Mouse (Mus musculus) c-Kit-negative CD71-positive TER-119-positive erythroid progenitor cells, embryonic 14.5 days (primary cell): Measurements from ENCODE around the gene Pter.

Source experiments
- DNase-seq: peaks from one replicate; pipeline ENCODE4 v3.0.0-alpha.2; 2013; ENCODE audit warnings: low read depth, low spot score

Gene Pter

DNA sequence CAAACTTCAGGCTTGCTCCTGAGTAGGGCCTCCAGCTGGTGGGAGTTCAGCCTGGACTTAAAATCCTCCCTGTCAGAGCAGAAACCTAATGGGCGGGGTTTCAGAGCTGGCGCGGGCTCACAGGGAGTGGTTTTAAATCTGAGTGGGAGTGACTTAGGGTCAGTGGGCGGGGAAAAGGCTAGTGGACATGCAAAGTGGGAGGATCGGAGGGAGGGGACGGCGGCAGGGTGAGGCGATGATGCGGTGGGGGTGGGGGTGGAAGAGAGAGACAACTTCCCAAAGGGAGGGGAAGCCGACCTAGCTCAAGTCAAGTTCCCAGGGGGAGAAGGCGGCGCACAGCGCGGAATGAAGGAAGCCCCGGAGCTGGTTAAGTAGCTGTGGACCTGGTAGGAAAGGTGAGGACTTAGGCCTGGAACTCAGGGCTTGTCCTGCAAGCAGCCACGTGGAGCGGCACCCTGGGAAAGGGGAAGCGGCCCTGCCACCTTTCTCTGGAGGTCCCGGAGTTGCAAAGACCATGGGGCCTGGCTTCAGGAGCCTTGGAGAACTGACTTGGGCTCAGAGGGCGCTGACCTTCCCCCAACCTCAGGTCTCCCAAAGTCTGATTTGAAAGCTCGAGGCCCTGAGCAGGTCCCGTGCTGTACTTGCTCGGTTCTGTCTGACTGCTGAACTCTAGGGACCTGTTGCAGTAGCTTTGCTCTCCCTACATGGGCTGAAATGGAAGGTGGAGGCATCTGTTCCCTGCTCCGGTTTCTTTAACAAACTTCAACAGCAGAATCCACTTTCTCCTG, at the start of gene Pter:
Gene Pter (plus strand): TSS at position 238 of the 788 bp plus-strand sequence.
- peak; percentile 64 for DNase-seq

DNA sequence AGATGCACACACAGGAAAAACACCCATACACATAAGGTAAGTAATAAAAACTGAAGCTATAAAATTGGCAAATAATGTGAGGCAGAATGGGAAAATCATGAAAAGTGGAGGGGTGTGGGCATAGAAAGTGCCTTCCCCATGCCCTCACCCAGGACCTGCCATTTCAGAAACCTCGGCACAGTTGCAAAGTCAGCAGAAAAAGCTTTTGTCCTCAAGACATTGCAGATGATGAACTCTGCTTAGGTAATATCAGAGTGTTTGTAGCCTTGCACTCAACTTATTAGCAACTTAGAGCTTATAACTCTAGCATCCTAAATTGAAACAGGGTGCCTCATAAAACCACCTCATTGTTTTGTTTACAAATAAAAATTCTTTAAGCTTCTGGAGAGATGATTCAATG, 49.6 kb upstream of the Pter start:
- no peak for DNase-seq

DNA sequence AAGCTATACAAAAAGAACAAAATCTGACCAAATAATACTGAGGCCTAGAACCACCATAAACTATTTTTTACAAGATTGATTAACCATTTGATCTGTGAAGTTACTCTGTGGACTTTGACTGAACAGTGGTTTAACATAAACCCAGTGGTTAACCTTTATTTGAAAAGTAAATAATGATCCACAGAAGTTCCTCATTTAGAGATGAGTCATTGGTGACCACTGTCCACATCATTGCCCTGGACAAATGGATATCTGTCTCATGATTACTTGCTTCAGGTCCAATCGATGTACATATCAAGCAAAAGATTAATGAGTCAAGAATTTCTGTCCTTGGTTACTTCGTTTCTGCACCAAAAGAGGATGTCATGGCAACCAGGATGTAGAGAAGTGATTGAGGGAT, 44.3 kb upstream of the Pter start:
- no peak for DNase-seq

DNA sequence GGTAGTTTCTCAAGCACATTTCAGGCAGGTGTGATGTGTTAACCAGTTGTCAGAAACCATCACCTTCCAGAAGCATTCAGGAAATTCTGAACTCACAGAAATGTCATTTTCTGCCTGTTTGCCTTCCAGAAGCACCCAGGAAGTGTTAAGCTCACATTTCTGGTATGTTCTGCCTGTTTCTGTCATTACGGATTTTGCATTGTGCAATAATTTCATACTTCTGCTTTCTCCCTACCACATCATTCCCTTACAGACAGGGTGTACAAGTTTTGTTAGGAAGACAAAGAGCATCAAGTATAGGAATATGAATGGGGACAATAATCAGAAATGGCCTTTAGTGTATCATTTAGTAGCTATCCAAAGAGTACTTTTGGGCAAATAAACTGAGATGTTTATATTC, 42.8 kb upstream of the Pter start:
- DNase-seq = no peak

DNA sequence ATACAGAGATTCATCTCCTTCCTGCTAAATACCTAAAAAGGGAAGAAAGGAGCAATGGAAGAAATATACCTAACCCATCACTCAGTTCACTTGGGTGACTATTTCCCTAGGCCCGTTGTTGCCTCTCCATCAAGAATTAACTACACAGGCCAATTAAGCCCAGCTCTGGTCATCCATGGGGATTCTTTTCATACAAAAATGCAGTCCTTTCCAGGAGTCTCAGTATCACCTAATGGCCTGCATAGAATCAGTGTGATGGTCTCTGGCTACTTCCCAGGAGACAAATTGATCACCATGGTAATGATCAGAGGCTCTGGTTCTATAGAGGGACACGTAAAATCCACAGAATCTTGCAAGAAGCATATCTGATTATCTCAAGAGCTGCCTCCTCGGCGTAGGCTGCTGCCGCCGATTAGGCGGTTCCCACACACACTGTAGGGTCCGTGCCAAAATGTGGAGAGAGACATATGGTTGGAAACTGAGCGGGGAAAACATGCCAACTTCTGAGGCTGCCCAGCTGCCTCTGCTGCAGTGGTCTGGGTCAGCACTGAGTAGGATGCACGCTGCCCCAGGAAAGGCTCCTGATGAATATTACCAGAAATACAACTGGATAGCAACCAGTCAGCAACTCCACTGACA, 40.4 kb upstream of the Pter start:
- no peak for DNase-seq

DNA sequence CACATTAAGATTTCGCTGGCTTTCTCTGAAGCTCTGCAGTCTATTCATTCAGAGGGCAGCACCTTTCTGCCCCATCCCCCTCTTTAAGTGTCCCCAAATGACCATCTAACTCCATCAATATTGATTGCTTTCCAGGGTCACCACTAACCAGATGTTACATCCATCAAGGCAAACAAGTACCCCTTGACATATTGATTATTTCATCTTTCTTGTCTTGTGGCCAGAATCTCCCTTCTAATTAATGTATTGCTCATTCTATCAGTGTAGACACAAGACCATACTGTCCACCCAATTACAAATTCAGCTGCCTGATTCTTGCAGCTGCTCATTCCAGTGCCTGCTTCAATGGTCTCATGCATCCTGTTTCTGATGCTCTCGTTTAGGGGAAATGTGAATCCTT, 36.8 kb upstream of the Pter start:
- no peak for DNase-seq

DNA sequence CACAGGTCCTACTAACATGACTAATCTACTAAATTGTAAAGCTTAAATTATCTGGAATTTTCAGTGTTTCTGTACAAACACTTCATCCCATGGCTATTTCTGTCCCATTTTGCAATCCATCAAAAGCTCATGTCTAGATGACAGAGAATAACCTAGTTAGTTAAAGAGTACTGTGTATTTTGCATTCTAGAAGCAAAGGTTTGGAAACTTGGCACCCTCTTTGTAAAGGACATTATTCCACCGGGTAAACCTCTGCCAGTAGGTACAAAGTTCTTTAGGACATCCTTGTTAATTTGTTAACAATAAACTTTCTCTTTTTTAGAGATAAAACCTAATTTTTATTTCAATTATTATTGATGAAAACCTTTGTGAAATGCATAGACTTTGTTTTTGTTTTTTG, 18.1 kb upstream of the Pter start:
- DNase-seq = no peak

DNA sequence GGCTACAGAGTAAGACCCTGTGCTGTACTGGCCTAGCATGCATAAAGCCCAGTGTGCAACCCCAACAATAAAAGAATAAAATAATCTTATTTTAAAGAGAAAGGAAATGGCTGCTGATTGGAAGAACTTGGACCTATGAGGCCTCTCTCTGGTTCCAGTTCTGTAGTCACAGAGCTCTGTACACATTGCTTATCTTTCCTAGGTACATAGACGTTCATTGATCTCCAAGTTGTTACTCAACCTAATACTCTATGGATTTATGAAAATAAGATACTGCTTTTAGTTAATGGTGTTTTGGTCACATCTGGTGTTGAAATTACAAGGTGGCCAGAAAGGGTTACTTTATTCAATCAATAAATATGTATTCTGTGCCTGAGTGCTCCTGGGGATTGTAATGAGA, 1.8 kb downstream of the Pter start:
- no peak for DNase-seq

DNA sequence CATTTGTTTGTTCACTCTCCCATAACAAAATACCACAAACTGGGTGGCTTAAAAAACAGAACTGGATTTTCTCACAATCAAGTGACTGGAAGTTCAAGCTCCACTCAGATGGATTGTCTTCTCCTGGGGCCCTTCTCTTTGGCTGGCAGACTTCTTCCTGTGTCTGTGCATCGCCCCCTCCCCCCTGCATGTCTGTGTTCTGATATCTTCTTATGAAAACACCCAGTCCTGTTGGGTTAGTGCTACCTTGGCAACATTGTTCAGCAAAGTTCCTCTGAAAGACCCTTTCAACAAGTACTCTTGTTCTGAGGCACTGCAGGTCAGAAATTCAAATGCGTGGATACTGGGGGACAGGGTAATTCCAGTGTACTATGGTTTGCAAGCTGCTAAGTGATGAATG, 6.5 kb downstream of the Pter start:
- DNase-seq = no peak

DNA sequence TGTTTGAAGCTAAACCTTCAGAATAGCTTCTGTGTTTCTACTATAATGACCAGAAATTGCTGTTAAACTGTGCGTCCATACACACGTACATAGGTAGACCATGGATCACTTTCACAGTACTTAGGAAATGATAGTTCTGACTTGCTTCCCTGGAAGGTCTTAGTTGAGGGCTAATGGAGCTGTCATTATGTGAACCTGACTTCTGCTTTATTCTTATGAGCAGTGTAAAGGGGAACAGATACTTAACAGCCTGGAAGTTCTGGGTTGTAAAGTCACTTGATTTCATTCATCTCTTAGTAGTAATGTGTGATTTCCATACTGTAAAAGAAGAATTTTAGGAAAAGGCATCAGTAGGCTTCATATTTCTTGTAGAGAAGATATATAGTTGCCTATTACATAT, 10.1 kb downstream of the Pter start:
- DNase-seq = no peak

DNA sequence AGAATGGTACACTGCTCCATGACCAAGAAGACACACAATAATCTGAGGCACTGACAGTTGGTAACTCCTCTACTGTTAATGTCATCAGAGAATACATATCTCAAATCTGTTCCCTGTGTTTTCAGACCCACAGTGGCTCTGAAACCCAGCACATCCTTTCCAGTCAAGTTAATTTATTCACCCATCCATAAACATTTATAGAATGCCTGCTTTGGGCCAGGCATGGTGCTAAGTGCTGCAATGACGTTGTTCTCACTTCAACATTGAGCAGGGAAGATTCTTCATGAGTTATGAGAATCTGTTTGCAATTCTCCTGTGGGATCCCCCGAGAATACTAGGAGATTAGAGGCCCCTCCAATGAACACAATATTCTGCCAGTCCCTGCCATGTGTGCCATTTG, 11.4 kb downstream of the Pter start:
- no peak for DNase-seq

DNA sequence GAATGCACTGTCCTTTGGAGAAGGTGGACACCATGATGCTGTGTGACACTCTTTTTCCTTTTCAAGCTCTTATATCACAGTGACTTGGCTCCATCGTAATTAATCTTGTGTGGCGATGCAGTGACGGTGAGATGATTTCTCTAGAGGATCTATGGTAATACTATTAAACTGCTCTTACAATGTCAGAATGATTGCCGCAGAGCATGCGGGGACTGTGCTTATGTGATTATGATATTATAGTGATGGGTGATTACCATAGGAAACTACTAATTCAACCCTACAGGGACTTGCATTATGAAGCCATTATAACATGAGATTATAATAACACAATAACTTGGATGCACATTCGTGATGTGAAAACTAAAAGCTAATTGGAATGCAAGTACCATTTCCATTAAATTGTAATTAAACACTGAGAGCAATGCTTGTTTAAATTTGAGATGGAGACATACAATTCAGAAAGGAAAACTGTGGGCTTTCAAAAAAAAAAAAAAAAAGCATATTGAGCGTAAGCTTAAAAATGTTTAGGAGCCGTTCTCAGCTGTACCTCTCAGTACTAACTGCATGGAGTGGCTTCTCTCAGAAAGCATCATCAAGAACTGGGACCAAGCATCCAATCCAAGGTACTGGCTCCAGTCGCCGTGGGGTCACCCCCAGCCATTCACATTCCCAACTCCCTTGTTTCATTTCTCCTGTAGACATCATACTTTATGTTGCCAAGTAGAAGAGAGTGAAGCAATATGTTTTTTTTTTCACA, 13.8 kb downstream of the Pter start:
- DNase-seq = no peak

DNA sequence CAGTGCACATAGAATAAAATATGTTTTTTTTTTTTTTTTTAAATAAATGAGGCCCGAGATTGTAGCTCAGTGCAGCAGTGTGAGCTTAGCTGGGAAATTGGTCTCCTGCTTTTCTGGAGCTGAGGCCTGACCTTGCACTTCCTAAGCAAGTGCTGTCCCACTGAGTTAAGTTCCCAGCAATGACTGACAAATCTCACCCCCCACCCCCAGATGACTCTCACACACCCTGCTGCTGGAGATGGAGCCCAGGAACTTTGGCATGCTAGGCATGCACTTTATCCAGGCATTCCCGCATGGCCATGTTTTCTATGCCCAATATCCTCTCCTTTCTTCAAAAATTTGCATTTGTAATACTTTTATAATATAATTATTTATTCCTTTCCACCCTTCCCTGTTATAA, 14.8 kb downstream of the Pter start:
- DNase-seq = no peak

DNA sequence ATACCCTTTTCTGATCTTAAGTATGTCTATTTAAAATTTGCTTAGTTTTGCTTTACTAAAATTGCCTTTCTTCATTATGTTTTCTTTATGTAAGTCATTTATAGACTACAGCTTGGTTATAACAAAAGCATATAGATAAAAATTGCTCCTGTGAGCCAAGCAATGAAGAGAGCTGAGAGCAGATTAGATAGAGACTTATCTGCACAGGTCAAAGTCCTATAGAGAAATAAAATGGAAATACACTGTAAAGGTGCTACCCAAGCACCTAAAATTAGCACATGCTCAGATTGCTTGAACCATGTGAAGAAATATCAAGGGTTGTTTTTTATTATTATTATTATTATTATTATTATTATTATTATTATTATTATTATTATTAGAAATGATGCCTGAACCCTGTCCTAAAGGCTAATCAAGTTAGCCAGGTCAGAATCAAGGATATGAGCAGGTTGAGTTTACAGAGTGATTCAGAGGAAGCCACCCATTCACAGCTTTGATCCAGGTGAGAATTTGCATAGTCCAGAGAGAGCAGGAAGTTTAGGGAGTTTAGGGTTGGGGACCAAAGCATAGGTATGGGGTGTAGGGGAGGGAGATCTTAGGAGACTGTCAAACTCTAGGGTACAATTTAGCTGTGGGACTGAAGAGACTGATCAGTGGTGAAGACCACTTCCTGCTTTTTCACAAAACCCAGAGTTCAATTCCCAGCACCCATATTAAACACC, 33.0 kb downstream of the Pter start:
- no peak for DNase-seq

DNA sequence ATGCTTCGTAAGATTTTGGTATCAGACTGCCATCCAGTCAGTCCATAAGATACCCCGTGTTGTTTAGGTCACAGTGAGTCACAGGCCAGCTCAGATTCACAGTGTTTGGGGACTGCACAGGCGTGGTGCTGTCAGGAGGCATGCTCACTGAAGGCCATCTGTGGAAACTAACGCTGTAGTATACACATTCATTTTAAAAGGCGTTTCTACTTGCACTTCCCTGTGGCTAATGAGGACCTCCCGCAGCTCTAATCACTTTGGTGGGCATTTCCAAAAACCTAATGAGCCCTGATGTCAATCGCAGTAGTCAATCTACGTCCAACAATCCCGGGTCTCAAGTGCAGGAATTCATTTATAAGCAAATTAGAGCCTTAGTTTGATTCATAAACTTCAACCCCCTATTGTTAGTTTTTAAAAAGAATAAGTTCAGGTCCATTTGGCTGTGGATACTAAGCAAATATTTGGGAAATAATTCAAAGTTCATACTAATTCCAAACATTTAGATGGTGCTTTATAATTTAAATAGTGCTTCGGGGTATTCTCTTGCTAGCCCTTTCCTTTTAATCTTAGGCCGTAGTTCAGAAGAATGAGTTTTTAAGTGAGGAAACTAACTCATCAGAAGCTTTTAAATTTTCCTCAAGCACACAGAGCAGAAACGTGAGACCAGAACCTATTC, 46.3 kb downstream of the Pter start:
- DNase-seq = no peak

DNA sequence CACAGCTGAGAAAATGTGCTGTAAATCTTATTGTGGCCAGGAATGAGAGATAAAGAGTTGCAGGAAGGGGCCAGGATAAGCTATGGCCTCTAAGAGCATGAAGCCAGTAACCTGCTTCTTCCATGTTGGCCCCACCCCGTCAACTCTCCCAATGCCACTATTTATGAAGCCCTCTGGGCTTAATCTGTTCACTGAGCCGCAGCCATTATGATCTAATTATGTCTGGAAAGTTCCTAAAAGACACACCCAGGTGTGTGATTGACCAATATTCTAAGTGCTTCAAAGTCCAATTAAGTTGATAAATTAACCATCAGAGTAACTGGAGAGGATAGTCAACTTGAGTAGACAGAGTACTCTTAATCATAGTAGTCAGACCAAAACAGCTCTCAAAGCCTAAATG, 49.9 kb downstream of the Pter start:
- no peak for DNase-seq

DNA sequence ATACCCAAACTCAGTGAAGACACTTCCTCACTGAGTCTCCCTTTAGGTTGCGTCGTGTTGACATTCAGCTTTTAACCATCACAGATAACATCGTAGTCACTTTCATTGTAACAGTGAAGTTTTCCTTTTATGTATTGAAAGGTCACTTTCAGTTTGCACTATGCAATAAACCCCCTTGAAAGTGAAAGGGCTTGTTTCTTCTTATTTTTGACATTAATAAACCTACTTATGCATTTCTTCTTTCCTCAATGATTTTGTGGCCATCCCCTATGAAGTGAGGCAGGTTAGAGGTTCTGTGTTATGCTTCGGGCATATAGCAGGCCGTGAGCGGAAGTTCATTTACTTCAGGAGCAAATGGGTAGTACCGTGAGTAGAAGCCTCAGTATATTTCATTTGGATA, 53.5 kb downstream of the Pter start:
- DNase-seq = no peak

DNA sequence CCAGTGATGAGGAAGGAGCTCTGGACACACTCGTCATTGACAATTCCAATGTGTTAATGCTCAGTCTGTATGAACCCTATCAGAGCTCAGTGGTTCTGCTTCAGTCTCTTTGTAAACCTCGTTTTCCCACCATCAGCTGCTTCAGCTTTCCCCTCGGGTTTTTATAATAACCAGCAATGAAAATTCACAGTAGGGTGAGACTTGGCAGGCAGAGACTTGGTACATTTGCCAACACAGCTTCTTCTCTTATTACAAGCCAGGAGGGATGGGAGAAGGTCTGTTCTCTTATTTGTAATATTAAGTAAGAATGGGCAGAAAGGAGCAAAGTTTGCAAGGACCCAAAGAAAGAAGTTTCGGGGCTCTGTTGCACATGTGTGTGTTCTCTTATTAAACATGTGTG, 54.9 kb downstream of the Pter start:
- DNase-seq = no peak

DNA sequence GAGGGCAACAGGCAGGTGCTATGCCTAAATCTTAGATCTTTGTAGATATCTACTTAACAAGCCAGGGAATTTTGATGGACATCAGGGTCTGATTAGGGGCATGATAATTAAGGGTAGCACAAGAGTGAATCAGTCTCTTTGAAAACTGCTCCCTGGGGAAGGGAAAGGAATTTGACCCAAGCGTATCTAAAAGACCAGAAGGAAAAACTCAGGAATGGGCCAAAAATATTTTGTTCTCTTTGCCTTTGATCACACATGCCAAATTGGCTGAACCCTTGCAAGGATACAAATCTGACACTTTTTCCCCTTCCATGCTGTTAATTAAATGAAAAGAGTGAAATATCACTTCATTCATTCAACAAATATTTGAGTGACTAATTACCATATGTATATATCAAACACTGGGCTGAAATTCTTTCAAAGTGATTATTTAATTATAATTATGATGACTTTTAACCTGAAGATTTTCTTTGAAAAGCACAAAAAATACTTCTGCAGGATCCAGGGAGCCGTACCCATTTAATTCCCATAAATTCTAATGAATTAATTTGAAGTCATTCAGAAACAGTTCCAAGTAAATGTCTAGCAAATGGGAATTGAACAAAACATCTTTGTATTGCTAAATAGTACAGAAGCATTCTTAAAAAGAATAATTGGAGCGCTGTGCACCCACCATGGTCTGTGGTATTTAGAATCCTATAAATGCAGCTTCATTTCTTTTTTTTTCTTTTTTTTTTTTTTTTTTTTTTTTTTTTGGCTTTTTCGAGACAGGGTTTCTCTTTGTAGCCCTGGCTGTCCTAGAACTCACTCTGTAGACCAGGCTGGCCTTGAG, 61.3 kb downstream of the Pter start:
- DNase-seq = no peak

DNA sequence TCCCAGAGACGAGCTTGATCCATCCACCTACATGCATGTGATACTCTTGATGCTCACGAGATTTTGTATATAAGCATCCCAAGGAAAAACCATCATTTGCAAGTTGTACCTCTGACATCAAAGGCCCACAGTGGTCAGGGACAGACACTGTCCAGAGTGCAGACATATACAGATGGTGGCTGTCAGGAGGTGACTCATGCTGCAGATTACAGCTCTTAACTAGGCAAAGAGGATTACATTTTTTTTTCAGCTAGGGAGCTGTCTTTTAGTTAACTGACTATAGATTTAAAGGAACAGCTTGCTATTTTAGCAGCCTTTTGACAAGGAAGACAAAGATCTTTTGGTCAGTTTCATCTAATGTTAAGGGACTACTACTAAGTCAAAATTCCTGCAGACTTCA, 76.2 kb downstream of the Pter start:
- no peak for DNase-seq

DNA sequence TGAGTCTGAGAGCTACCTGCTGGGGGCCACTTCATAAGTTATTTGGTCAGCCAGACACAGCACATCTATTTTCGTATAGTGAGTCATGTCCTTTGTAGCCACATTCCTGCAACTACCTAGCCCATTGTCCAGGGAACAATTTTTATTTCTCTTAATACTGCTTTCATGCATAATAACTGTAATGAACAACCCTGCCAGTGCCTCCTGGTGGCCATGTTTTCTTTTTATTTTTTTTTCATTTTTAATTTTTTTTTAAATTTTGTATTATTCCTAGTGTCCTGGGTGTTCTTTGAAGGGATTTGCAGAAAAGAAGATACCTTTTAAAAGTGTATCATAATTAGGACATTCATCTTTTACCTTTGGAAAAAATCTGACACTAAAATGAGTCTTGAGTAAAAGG, 84.6 kb downstream of the Pter start:
- DNase-seq = no peak
